ENCODE assay signal across 22 mouse cellular contexts in genomic region chrX:134874696-134875095, GRCm38 (mm10).
DNase-seq lines count a peak whose midpoint lies in the region; ATAC-seq and TF ChIP-seq lines count a peak whose summit lies in the region.
"Had no signal": no experiment of that assay in that cellular context is flagged by ENCODE, and none has a peak within 500 bp of the region (broad histone marks: within the 10 kb centered on the region; RNA-seq: fewer than 3 reads in every experiment).

No protein-coding gene starts in this region.

- WGBS in lung, postnatal 0 days, result 24% methylated on average over 2 of the region's 2 CpGs

- peak; percentile 2 for DNase-seq in heart, adult 8-10 months (ENCODE audit: low spot score)
- no peak for DNase-seq in heart, adult 11 months
- DNase-seq in lung, postnatal 0 days (ENCODE audit: low spot score), result peak; percentile 19
- DNase-seq in lung, adult 18-20 months, result no peak
- DNase-seq in adipocyte (ENCODE audit: low spot score), result peak; percentile 5
- DNase-seq in cerebellum, postnatal 10 days, result no peak
- DNase-seq: adrenal gland, postnatal 25 days; cerebellum, adult 11 months; cerebellum, adult 9-10 months; cerebellum, postnatal 36 days; forebrain, postnatal 0 days; gastrocnemius, adult 2 months; gastrocnemius, postnatal 25 days; heart, postnatal 10 days; heart, postnatal 4 days had no signal

- H3K9me3 ChIP-seq in lung, postnatal 0 days (ENCODE audit: low read length), result no peaks in the 10 kb centered on the region
- H3K9me3 ChIP-seq: embryonic facial prominence, embryonic 10.5 days; forebrain, embryonic 13.5 days; heart, embryonic 10.5 days; hindbrain, embryonic 12.5 days had no signal

- no peak overlapping the region for H3K4me3 ChIP-seq in lung, postnatal 0 days (ENCODE audit: low read depth, low read length)
- H3K4me3 ChIP-seq: embryonic facial prominence, embryonic 10.5 days; forebrain, embryonic 13.5 days; gastrocnemius, adult 2 months; heart, embryonic 10.5 days; hindbrain, embryonic 12.5 days had no signal

- no peaks in the 10 kb centered on the region for H3K36me3 ChIP-seq in lung, postnatal 0 days (ENCODE audit: insufficient read depth, low read length)
- H3K36me3 ChIP-seq: embryonic facial prominence, embryonic 10.5 days; heart, embryonic 10.5 days; hindbrain, embryonic 12.5 days had no signal

- TF ChIP-seq CTCF in lung, postnatal 0 days (IDR thresholded peaks at IDR 0.05), result no peak

- no peak for TF ChIP-seq EP300 in lung, postnatal 0 days (IDR thresholded peaks at IDR 0.05)

- no peaks in the 10 kb centered on the region for H3K4me1 ChIP-seq in lung, postnatal 0 days (ENCODE audit: insufficient read depth, low read depth, low read length)
- H3K4me1 ChIP-seq: embryonic facial prominence, embryonic 10.5 days; forebrain, embryonic 13.5 days; heart, embryonic 10.5 days; hindbrain, embryonic 12.5 days had no signal

- H3K9ac ChIP-seq in lung, postnatal 0 days (replicated peaks; ENCODE audit: low read depth), result no peak overlapping the region
- H3K9ac ChIP-seq: forebrain, embryonic 13.5 days; forebrain, postnatal 0 days; hindbrain, embryonic 12.5 days had no signal

- H3K27me3 ChIP-seq in lung, postnatal 0 days (replicated peaks; ENCODE audit: insufficient read depth, low read length), result no peaks in the 10 kb centered on the region
- H3K27me3 ChIP-seq: CH12.LX had no signal

- no peak for ATAC-seq in lung, postnatal 0 days
- ATAC-seq in monocyte, adult 5-6 weeks (replicated peaks; ENCODE audit: insufficient number of reproducible peaks, low FRiP score, low TSS enrichment, poor library complexity, severe bottlenecking), result no peak
- ATAC-seq: forebrain, embryonic 13.5 days; forebrain, postnatal 0 days; hindbrain, embryonic 16.5 days had no signal

- no peak overlapping the region for H3K27ac ChIP-seq in lung, postnatal 0 days (ENCODE audit: low read length)
- H3K27ac ChIP-seq: embryonic facial prominence, embryonic 10.5 days; forebrain, embryonic 13.5 days; gastrocnemius, adult 2 months; heart, embryonic 10.5 days; hindbrain, embryonic 12.5 days had no signal

- no peak overlapping the region for H3K4me2 ChIP-seq in lung, postnatal 0 days (replicated peaks; ENCODE audit: low read depth, low read length)
- H3K4me2 ChIP-seq: forebrain, embryonic 13.5 days; hindbrain, embryonic 12.5 days had no signal

Comparison
In these comparisons a context has a peak if more than half of its experiments do, and no peak if none do; other contexts are left out.
1. DNase-seq: peak in heart, adult 8-10 months (single experiment), lung, postnatal 0 days (single experiment) and adipocyte (single experiment); none in heart, adult 11 months (single experiment), lung, adult 18-20 months (0 of 2) and cerebellum, postnatal 10 days (0 of 2).